Mouse (Mus musculus): ENCODE data around the gene Cdh12. TPM values are rescaled to one million over a fixed set of nuclear protein-coding genes. Genes with fewer than 3 reads are reported as not detected.
"Not testable (repeated sequence)": the region's sequence is repeated elsewhere in the genome, so short reads cannot be mapped to it uniquely, and the experiment has no call there.

Cdh12 gene
- total and polyA plus RNA-seq, 3 experiments = 0.03 to 0.09 TPM; not detected in 1

GRCm38 (mm10) chr15:21109009-21109841 lies 660.2 kb downstream of the Cdh12 start:
- peak; percentile 9 for DNase-seq

- no peak for DNase-seq
These were observed 660.9 kb downstream of the Cdh12 start for GRCm38 (mm10) chr15:21109889-21110500.

GRCm38 (mm10) chr15:21110874-21111603 lies 662.0 kb downstream of the Cdh12 start:
- DNase-seq = peak; percentile 2

- DNase-seq = not testable (repeated sequence)
These were observed 665.7 kb downstream of the Cdh12 start for GRCm38 (mm10) chr15:21114775-21115174.

- DNase-seq = no peak
These were observed 681.6 kb downstream of the Cdh12 start for GRCm38 (mm10) chr15:21130660-21131059.

GRCm38 (mm10) chr15:21132999-21133398 lies 683.9 kb downstream of the Cdh12 start:
- no peak for DNase-seq

GRCm38 (mm10) chr15:21146896-21147295 lies 697.8 kb downstream of the Cdh12 start:
- peak; percentile 57 for DNase-seq

GRCm38 (mm10) chr15:21153602-21154001 lies 704.5 kb downstream of the Cdh12 start:
- no peak for DNase-seq

- DNase-seq = peak; percentile 1
These were observed 730.7 kb downstream of the Cdh12 start for GRCm38 (mm10) chr15:21179727-21180126.

- DNase-seq = no peak
These were observed 731.1 kb downstream of the Cdh12 start for GRCm38 (mm10) chr15:21180191-21180590.

- no peak for DNase-seq
These were observed 736.7 kb downstream of the Cdh12 start for GRCm38 (mm10) chr15:21185799-21186198.

GRCm38 (mm10) chr15:21210089-21210488 lies 761.0 kb downstream of the Cdh12 start:
- not testable (repeated sequence) for DNase-seq

- no peak for DNase-seq
These were observed 773.9 kb downstream of the Cdh12 start for GRCm38 (mm10) chr15:21223006-21223405.

GRCm38 (mm10) chr15:21261318-21261717 lies 812.3 kb downstream of the Cdh12 start:
- no peak for DNase-seq

GRCm38 (mm10) chr15:21269856-21270255 lies 820.8 kb downstream of the Cdh12 start:
- no peak for DNase-seq

- DNase-seq = no peak
These were observed 848.0 kb downstream of the Cdh12 start for GRCm38 (mm10) chr15:21297051-21297450.

- DNase-seq = no peak
These were observed 866.4 kb downstream of the Cdh12 start for GRCm38 (mm10) chr15:21315457-21315856.

- DNase-seq = no peak
These were observed 894.8 kb downstream of the Cdh12 start for GRCm38 (mm10) chr15:21343853-21344252.

GRCm38 (mm10) chr15:21344323-21344722 lies 895.3 kb downstream of the Cdh12 start:
- no peak for DNase-seq

- no peak for DNase-seq
These were observed 895.7 kb downstream of the Cdh12 start for GRCm38 (mm10) chr15:21344749-21345148.

- DNase-seq = no peak
These were observed 906.5 kb downstream of the Cdh12 start for GRCm38 (mm10) chr15:21355356-21356101.

- no peak for DNase-seq
These were observed 917.3 kb downstream of the Cdh12 start for GRCm38 (mm10) chr15:21366366-21366765.
